Mouse (Mus musculus): ENCODE measurements around the gene Taf12. TPM values are rescaled to one million over a fixed set of nuclear protein-coding genes. Genes with fewer than 3 reads are reported as not detected.

Gene Taf12
- polyA plus RNA-seq, 1 experiment from 2014 or later: 64.6 TPM

Other genes with a start within 250 kb of the Taf12 start
- gene Gm10300, start 199.7 kb upstream of the Taf12 start, polyA plus RNA-seq (2014; fragmentation: Nextera tagmentation; extraction: Ambion mirVana): not detected in 2 replicates
- 139 and 141 TPM in 2 replicates for gene Epb41, start 199.1 kb upstream of the Taf12 start, polyA plus RNA-seq (2014; fragmentation: Nextera tagmentation; extraction: Ambion mirVana)
- gene Oprd1, start 129.9 kb upstream of the Taf12 start, polyA plus RNA-seq (2014; fragmentation: Nextera tagmentation; extraction: Ambion mirVana): 0.11 and 0.18 TPM in 2 replicates
- gene Ythdf2, start 62.1 kb upstream of the Taf12 start, polyA plus RNA-seq (2014; fragmentation: Nextera tagmentation; extraction: Ambion mirVana): 159 and 173 TPM in 2 replicates
- gene Gmeb1, start 12.8 kb upstream of the Taf12 start, polyA plus RNA-seq (2014; fragmentation: Nextera tagmentation; extraction: Ambion mirVana): 34.9 and 35.4 TPM in 2 replicates
- gene Rab42, start 29.0 kb downstream of the Taf12 start, polyA plus RNA-seq (2014; fragmentation: Nextera tagmentation; extraction: Ambion mirVana): 0.67 and 2.2 TPM in 2 replicates
- 76.6 and 79.7 TPM in 2 replicates for gene Trnau1ap, start 55.2 kb downstream of the Taf12 start, polyA plus RNA-seq (2014; fragmentation: Nextera tagmentation; extraction: Ambion mirVana)
- gene Rcc1, start 79.2 kb downstream of the Taf12 start, polyA plus RNA-seq (2014; fragmentation: Nextera tagmentation; extraction: Ambion mirVana): 60.6 and 61.5 TPM in 2 replicates
- 23.1 and 26.6 TPM in 2 replicates for gene Phactr4, start 148.1 kb downstream of the Taf12 start, polyA plus RNA-seq (2014; fragmentation: Nextera tagmentation; extraction: Ambion mirVana)
- gene Med18, start 189.5 kb downstream of the Taf12 start, polyA plus RNA-seq (2014; fragmentation: Nextera tagmentation; extraction: Ambion mirVana): 22.7 and 25.2 TPM in 2 replicates
- gene Sesn2, start 236.1 kb downstream of the Taf12 start, polyA plus RNA-seq (2014; fragmentation: Nextera tagmentation; extraction: Ambion mirVana): 5.8 and 6.0 TPM in 2 replicates

Data from embryonic facial prominence, embryonic 11.5 days (tissue).